Mouse (Mus musculus) adrenal gland, postnatal 10 days (tissue): ENCODE data around the gene Cops3. TPM values are rescaled to one million over a fixed set of nuclear protein-coding genes. Genes with fewer than 3 reads are reported as not detected.
A peak's percentile ranks its signal among the peaks of the same experiment; 100 is the strongest.
"Not testable (repeated sequence)": the region's sequence is repeated elsewhere in the genome, so short reads cannot be mapped to it uniquely, and the experiment has no call there.

Source experiments
- DNase-seq: peaks from one replicate; pipeline ENCODE4 v3.0.0; 2021; ENCODE audit warnings: mixed read lengths
- long read RNA-seq, 2 experiments: library from polyadenylated mRNA; stranded (forward); transcript quantifications; one replicate each; pipeline ENCODE4 v2.0.0; 2021
- total RNA-seq, 2 experiments: library from RNA; stranded (reverse); gene quantifications; 2 replicates each; pipeline ENCODE4 v1.2.3; 2021

Cops3 gene
- total RNA-seq: 100 to 1,000 TPM in 1 of 2 experiments, 10 to 100 TPM in 1; 98.7 to 103 TPM
- long read RNA-seq, experiment 1, transcript Cops3-201 (12 exons, 1,646 nt): major isoform, 139 of 158 reads
- long read RNA-seq, experiment 1, partial matches to known transcripts: 4 of 158 reads
- long read RNA-seq, experiment 1, other reads (novel, unspliced or antisense): 13 of 158 reads
- long read RNA-seq, experiment 2, transcript Cops3-201 (12 exons, 1,646 nt): major isoform, 71 of 83 reads
- long read RNA-seq, experiment 2, partial matches to known transcripts: 6 of 83 reads
- long read RNA-seq, experiment 2, other reads (novel, unspliced or antisense): 6 of 83 reads

DNA sequence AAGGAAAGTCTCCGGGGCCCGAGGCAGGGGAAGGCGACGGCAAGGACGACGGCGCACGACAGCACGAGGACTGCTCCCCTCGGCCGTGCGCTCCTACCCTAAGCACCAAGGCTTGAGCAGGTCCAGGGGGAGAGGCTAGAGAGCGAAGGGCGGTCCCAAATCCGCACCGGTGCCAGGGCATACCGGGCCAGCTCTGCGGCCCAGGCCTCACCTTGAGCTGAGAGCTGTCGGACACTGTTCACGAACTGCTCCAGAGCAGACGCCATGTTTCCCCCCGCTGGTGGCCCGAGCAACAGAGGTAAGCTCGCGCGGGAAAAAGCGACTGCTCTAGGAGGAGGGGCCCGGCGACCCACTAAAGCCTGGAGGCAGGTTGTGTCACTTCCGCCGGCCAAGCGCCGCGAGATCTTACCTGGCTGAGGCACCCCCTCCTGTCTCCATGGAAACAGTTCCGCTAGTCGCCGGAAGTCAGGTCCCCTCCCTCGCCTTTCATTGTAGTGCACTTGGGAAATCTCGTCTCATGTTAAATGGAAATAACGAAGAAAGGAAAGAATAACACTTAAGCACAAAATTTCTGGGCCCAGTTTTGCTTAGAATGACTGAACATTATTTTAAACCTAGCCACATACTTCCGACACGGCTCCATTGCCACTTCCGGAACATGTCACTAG lies at the start of gene Cops3:
Cops3 (minus strand) TSS at position 380 of the 668 bp plus-strand sequence.
- DNase-seq: peak; percentile 96

DNA sequence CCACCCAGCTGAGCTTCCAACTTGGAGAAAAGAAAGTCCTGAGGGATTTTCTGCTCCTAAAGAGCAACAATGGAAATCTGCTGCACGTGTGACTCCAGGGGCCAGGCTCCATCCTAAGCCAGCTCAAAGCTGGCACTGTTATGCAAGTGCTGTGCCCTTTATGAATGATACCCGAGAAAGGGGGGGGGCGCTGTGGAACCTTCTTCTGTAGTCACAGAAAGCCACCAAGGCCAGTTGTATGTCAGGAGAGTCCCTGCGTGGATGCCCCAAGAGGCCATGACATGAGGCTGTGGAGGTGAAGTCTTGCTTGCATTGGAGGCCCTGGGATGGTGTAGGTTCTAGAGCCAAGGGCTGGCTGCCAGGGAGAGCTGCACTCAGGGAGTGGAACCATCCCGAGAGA lies 48.5 kb upstream of the Cops3 start:
- DNase-seq: peak; percentile 51

DNA sequence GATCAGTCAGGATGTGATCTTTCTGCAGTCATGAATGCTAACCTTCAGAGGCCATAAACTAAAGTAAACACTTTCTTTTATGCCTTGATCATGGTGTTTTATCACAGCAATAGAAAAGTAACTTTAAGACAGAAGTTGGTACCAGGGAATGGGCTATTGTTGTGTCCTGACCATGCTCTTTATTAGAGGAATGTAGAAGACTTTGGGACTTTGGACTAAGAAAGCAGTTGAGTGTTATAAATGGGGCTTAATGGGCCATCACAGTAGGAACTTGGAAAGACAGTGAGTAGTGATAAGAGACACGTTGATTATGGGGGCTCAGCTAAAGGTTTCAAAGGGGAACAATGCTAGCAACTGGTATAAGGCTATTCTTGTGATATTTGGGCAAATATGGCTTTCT lies 47.3 kb upstream of the Cops3 start:
- no peak for DNase-seq

DNA sequence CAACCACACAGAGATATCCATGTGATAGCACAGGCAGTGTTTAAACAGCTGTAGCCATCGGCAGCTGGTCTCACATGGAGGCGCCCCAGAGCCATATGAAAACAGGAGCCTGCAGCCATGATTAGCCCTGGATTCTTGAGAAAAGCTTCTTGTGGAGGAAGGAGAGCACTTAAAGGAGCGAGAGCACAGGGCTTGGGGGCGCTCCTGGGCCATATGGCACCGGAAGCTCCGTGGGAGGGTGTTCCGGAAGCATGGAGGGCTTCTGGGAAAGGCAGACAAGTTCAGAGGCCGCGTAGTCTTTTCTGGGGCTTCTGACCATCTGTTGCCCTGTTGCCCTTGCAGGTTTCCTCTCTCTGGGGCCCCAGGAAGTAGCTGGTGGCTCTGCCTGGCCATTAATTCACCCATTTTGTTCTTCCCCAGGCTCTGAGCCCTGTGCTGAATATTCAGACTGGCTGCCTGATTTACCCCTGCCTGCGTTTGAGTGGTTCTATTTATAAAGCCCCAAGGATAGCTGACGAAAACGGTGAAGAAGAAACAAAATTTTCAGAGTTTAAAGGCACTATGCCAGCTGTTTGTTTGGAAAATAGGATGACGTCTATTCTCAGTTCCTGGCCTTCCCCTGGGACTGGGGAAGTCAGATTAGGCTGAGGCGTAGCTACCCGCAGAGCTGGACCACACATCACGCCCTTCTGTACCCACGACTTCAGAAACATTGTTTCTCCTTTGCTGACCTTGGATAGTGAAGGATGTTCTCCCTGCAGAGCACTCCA lies 45.8 kb upstream of the Cops3 start:
- DNase-seq: peak; percentile 58

DNA sequence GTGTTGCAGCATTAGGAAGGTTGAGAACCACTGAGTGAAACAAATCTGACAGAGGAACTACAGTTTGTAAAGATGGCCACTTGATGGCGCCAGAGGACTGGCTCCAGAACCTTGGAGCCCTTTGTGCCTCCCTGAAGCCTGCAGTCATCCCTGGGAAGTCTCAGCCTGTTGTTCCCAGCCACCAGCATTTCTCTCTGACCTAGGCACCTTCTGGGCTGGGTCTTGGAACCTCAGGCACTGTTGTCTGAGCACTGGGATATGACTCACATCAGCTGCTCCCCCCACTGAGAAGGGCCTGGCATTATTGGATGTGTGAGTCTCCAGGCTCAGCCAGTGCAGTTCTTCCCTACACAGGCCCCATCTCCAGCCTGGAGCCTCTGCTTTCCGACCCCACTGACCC lies 40.4 kb upstream of the Cops3 start:
- peak; percentile 89 for DNase-seq

DNA sequence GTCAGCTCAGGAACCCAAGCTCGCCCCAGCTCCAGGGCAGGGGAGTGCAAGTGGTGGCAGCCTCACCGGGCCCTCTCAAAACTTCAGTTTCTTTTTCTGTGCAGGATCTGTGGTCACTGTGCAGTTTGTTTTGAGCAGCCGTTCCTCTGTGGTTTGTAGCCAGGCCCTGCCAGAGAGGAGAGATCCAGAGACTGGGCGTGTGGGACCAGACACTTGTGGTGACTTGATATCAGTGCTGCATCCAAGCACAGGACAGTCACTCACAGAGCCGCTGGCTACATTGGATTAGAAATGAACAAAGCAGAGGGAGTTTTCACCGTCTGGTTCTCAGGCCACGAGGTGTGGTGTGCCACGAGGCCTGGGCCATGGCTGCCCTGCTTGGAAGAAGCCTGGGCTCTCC lies 32.5 kb upstream of the Cops3 start:
- no peak for DNase-seq

DNA sequence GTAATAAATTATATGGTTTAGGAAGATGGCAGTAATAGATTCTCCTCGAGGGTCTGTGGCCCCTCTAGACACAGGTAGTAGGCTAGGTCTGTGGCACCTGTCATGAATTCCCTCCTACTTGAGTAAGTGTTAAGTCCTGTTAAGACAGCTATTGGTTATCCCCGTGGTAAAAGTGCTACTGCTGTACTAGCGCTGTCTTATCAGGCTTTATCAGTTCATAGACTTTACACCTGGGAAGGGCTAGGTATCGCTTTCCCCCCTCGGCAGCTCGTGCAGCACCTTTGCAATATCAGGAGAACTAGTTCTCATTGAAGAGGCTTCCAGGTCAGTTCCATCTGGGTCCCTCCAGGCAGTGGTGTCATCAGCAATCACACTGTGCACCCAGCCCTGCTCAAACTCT lies 24.7 kb upstream of the Cops3 start:
- no peak for DNase-seq

DNA sequence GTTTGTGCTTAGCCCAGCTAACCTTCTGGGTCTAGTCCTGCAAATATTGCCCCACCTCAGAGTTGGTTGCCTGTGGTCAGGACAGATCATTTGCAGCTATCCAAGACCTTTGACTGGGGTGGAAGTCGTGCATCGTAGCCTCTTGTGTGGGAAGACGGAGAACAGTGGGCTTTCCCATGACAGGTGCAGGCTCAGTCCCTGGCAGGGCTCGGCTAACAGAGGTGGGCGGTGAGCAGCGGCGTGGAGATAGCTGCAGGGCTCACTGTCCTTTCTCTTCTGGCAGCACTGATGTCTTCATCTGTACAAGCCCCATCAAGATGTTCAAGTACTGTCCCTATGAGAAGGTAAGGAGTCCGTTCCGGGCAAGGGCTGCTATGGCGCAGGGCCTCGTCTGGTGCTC lies 20.8 kb upstream of the Cops3 start:
- DNase-seq: no peak

DNA sequence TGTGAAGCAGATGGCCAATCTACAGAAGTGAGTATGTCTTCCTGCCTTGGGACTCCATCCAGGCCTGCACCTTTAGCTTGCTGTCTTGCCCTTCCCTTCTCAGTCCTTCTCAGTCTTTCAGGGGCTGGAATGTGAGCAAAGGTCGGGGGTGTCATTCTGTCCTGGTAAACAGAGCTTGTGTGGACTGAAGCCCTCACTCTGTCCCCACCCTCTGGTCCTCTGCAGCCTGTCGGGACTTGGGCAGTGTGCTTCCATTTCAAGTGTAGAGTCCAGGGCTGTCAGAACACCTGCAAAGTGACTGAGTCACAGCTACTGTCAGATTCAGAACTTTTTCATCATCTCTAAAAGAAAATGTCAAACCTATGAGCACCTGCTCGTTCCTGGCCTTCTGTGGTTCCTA lies 13.2 kb upstream of the Cops3 start:
- no peak for DNase-seq

DNA sequence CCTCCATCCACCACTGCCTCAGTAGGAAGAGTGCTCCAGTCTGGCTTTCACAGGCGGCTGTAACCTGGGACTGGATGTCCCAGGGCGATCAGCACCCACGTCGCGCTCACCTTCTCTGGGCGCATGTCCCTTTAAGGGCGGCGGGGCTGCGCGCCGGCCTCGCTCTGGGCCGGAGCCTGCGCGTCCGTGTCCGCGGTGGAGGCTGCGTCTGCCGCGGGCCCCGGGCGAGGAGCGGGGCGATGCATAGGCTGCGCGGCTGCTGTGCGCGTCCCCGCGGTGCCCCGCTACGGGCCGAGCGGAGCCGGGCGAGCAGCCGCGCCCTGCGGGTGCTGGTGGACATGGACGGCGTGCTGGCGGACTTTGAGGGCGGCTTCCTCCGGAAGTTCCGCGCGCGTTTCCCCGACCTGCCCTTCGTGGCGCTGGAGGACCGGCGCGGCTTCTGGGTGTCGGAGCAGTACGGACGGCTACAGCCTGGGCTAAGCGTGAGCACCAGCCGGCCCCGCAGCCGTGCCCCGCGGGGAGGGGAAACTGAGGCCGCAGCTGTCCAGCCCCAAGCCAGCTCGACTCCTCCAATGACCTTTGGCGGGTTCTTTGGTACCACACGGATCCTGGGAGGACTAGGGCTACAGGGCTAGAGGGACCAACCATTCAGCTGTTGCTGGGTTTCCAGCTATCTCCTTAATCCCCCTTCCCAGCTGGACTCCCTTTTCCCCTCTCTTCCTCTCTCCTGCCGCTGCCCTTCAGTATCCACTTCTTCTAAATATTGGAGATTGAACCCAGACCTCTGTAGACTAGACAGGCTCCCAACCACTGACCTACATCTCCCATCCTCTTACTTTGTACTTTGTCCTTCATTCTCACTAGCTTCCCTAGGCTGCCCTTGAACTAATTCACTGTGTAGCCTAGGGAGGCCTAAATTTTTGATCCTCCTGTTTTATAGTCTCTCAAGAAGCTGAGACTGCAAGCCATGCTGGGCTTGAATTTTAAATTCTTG lies 8.6 kb upstream of the Cops3 start:
- peak; percentile 88 for DNase-seq

DNA sequence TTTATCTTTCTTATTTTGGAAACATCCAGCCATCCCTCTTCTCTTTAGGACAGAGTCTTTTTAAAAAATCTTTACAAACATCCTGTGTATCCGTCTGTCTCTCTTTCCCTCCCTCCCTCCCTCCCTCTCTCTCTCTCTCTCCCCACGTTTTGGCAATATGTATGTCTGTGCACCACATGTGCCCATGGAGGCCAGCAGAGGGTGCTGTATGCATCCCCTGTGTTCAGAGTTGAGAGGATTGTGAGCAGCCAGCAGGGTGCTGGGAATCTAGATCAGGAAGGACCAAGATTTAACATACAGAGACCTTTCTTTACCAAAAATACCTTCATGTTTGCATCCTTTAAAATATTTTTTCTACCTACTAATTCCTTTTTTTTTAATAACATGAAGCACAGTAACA lies 7.5 kb upstream of the Cops3 start:
- DNase-seq: peak; percentile 45

DNA sequence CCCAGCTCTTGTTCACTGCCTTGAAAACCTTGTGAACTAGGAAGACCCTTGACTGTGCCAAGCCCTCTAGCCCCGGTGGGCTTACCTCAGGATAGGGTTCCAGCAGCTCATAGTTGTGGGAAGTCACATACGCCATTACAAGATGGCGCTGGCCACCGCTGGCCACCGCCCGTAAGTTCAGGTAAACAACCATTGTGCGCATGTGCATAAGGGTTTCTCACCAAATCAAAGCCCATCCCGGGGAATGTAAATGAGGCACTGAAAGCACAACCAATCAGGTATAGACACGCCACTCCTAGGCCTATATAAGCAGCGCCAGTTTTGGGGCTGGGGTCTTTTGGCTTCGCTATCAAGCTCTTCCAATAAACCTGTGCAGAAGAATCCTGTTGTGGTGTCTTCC lies 6.7 kb upstream of the Cops3 start:
- no peak for DNase-seq

DNA sequence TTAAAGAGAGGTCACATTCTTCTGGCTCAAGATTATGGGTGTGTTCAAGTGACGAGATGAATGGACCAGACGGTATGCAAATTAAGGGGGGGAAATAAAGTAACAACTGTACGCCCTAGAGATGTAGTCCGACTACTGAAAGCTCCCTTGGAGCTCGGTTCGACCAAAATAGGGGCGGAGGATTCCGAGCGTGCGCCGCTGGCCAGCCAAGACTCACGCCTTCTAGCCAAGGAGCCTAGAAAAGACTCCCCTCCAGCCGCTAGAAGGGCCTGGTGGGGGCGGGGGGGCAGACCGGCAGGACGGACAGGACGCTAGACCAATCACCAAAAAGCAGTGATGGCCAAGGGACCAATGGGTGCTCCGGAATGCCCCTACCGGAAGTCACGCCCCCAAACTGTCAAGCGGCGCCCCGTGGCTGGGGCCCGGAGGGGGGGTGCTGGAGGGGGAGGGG lies 605 bp downstream of the Cops3 start, which contains the start of gene Nt5m:
Nt5m (plus strand) TSS at position 440 of the 451 bp plus-strand sequence.
- peak; percentile 96 for DNase-seq

DNA sequence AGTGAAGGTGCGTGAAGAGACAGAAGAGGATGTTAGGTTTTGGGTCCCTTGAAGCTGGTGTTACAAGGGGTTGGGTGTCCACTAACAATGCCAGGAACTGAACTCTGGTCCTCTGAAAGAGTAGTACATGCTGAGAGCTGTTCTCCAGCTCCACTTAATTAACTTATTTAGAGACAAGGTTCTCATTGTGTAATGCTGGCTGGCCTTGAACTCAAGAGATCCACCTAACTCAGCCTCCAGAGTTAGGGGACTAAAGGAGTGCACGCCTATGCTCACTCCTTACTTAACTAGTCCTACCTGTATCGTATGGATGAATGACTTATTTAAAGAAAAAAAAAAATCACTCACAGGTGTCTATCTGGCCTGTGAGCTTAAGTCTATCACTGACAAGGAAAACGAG lies 1.2 kb downstream of the Cops3 start:
- no peak for DNase-seq

DNA sequence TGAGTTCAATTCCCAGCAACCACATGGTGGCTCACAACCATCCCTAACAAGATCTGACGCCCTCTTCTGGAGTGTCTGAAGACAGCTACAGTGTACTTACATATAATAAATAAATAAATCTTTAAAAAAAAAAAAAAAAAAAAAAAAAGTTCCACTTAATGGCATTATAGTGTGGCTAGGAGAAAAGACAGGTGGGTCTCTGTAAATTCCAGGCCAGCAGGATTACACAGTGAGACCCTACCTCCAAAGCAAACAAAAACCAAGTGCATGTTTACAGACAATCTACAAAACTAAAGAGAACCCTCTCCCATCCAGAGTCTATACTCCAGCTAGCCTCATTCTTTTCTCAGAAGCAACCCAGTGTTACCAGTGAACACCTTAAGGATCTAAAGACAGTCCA lies 1.8 kb downstream of the Cops3 start:
- DNase-seq: not testable (repeated sequence)

DNA sequence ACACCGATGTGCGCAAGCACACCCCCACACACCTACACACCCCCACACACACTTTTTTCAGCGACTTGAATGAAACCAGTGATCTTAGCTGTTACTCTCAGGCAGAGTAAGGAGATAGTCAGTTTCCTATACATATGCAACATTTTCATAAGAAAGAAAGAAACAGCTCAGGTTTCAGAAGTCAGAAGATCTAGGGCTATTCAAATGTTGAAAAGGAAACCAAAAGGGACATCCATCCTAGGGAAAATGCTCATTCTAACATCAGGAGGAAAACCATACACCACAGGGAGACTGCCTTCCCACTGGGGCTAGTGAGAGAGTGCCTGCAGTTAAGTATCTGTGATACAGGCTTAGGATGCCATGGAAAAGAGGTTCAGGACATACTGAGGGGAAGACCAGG lies 18.0 kb downstream of the Cops3 start:
- no peak for DNase-seq

DNA sequence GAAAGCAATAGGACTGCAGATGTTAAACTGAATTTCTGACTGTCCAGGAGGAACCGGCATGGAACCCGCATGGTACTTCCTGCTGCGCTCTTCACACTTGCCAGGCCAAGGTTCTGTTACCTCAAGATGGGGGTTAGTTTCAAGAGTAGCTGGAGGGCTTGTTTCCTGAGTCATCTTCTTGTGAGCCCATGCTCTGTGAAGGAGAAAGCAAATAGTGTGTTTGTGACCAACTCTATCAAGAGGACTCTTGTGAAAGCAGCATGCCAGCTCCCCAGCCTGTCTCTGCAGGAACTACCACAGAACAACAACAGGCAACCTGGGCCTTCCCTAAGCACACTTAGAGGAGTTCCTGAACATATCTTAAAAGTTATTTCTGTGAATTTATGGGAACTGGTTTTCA lies 21.7 kb downstream of the Cops3 start:
- DNase-seq: no peak

DNA sequence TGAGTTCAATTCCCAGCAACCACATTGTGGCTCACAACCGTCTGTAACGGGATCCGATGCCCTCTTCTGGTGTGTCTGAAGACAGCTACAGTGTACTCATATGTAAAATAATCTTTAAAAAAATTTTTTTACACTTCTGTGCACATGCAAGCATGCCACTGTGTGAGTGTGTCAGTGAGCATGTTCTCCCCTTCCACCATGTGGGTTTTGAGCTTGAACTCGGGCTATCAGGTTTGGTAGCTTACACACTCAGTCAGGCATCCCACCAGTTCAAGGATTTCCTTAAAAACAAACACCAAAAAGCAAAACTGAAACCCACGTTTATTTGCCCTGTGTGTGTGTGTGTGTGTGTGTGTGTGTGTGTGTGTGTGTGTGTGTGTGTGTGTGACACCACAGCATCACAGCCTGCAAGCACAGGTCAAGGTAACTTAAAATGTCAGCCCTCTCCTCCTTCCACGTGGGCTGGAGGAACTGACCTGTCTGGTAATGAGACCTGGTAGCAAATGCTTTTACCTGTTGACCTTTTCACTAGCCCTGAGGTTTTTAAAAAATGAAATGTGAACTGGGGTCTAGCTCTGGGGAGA lies 24.1 kb downstream of the Cops3 start:
- no peak for DNase-seq

DNA sequence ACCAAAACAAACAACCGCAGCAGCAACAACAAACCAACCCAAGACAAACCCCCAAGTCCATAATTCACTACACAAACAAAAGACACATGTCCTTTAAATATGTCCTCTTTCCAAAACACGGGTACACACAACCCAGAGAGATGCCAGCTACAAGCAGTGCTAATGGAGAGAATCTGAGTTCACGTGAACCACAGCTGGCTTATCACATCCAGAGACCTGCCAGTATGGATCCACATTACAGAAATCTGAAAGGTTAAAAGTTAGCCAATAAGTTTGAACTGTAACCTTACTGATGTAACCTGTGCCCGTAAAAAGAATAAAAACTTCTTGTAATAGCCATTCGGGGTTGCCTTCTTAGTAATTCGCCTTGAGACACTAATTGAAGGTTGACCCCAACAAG lies 24.7 kb downstream of the Cops3 start:
- no peak for DNase-seq

DNA sequence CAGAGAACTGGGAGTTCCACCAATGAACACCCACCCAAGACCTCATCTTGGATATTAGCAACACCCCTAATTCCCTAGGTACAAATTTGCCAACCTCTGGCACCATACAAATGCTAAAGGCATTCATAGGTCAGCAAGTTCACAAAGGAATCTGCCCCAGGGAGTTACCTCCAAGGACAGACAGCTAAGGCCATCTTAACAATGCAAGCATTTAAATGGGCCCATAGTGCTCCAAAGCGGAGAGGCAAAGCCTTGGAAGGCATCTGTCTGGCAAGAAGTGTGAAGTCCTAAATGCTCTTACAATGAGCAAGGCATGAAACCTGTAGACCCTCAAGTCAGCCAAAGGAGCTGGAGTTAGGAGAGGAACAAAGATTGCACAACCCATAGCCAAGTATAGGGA lies 25.3 kb downstream of the Cops3 start:
- DNase-seq: peak; percentile 27

DNA sequence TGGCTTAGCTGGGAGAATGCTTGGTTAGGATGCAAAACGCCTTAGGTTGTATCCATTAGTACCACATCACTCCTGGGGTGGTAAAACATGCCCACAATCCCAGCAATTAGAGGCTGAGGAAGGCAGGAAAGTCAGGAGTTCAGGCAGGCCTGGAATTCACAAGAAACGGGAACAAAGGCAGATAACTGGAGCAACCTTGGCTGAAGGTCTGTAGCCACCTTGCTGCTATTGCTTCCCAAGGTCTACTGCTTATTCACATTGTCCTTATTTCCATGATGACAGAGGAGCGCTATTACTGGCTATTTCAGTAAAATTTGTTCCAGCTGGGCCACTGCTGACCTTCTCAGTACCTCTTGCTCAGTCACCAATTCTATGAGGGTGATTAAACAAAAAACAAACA lies 26.4 kb downstream of the Cops3 start:
- DNase-seq: peak; percentile 47

DNA sequence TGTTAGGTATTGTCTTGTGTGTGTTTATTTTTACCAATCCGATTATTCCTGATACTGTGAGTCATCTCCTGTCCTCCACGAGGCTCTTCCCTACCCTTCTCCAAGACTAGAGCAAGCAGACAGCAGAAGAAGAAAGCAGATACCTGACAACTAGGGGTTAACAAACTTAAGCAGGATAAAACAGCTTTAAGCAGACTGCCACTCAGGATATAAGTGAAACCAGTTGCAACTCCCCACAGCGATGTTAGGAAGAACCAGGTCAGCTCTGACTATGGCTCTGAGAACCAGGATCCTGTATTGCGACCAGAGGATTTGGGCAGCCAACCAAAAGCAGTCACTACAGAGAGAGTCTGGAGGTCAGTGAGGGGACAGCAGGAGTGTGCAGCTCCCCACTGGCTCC lies 28.4 kb downstream of the Cops3 start:
- peak; percentile 24 for DNase-seq
